Mouse (Mus musculus) activated CD4-positive, CD25-positive, alpha-beta regulatory T cell, adult 4 months (primary cell): ENCODE results near the gene Otop2. TPM values are rescaled to one million over a fixed set of nuclear protein-coding genes. Genes with fewer than 3 reads are reported as not detected.

Experiments used
- polyA plus RNA-seq, 2 experiments: library from polyadenylated mRNA; unstranded; fragments of 100-300 nt; shearing (Covaris generic); gene quantifications; one replicate each; pipeline ENCODE4 v1.2.1; 2017

Otop2 gene
- polyA plus RNA-seq, 2 experiments from 2014 or later: not detected

Other genes starting within 250 kb of the Otop2 start
- gene Cd300e, start 245.0 kb upstream of the Otop2 start, polyA plus RNA-seq: not detected
- gene Rab37, start 215.7 kb upstream of the Otop2 start, polyA plus RNA-seq: 100 to 1,000 TPM; 149 to 158 TPM
- 1 to 10 TPM in 1 of 2 experiments, under 1 TPM in 1; 0.37 to 1.5 TPM for gene Cd300lf, start 173.2 kb upstream of the Otop2 start, polyA plus RNA-seq
- 100 to 1,000 TPM; 166 to 228 TPM for gene Slc9a3r1, start 143.8 kb upstream of the Otop2 start, polyA plus RNA-seq
- 10 to 100 TPM in 1 of 2 experiments, 1 to 10 TPM in 1; 9.3 to 11.9 TPM for gene Tmem104, start 119.7 kb upstream of the Otop2 start, polyA plus RNA-seq
- gene Nat9, start 119.3 kb upstream of the Otop2 start, polyA plus RNA-seq: 10 to 100 TPM; 14.0 to 14.6 TPM
- gene Grin2c, start 39.9 kb upstream of the Otop2 start, polyA plus RNA-seq: not detected
- 10 to 100 TPM; 18.4 to 26.6 TPM for gene Fdxr, start 30.1 kb upstream of the Otop2 start, polyA plus RNA-seq
- gene Fads6, start 9.5 kb upstream of the Otop2 start, polyA plus RNA-seq: under 1 TPM; 0.56 to 0.57 TPM
- gene Ush1g, start 14.9 kb downstream of the Otop2 start, polyA plus RNA-seq: not detected
- gene Otop3, start 27.6 kb downstream of the Otop2 start, polyA plus RNA-seq: under 1 TPM in 1 of 2 experiments, not detected in 1; 0.13 TPM
- 1 to 10 TPM; 2.6 to 3.2 TPM for gene Hid1, start 60.6 kb downstream of the Otop2 start, polyA plus RNA-seq
- under 1 TPM in 1 of 2 experiments, not detected in 1; 0.12 TPM for gene Cdr2l, start 74.8 kb downstream of the Otop2 start, polyA plus RNA-seq
- gene Mrpl58, start 96.6 kb downstream of the Otop2 start, polyA plus RNA-seq: 100 to 1,000 TPM; 206 to 214 TPM
- 100 to 1,000 TPM; 705 to 855 TPM for gene Atp5h, start 112.8 kb downstream of the Otop2 start, polyA plus RNA-seq
- gene Kctd2, start 113.0 kb downstream of the Otop2 start, polyA plus RNA-seq: 10 to 100 TPM in 1 of 2 experiments, 1 to 10 TPM in 1; 6.9 to 12.2 TPM
- not detected for gene Trim80, start 133.4 kb downstream of the Otop2 start, polyA plus RNA-seq
- gene Slc16a5, start 155.3 kb downstream of the Otop2 start, polyA plus RNA-seq: 1 to 10 TPM; 2.9 to 3.1 TPM
- gene Armc7, start 168.5 kb downstream of the Otop2 start, polyA plus RNA-seq: 10 to 100 TPM; 49.9 to 59.3 TPM
- gene Nt5c, start 184.7 kb downstream of the Otop2 start, polyA plus RNA-seq: 100 to 1,000 TPM; 287 to 293 TPM
- gene Jpt1, start 207.2 kb downstream of the Otop2 start, polyA plus RNA-seq: 100 to 1,000 TPM; 506 to 510 TPM
- 100 to 1,000 TPM; 724 to 797 TPM for gene Sumo2, start 229.1 kb downstream of the Otop2 start, polyA plus RNA-seq